Mouse (Mus musculus) adrenal gland, adult 10 weeks (tissue): ENCODE results near the gene E130311K13Rik. TPM values are rescaled to one million over a fixed set of nuclear protein-coding genes. Genes with fewer than 3 reads are reported as not detected.

Source experiments
- polyA plus RNA-seq: library from polyadenylated mRNA; stranded (reverse); fragments of 350-450 nt; fragmentation: Illumina TruSeq; extraction: RNeasy Lipid Tissue Mini Kit (QIAGEN cat#74804); gene quantifications from one replicate; pipeline ENCODE4 v1.2.3, GENCODE M21; 2014; ENCODE audit warnings: low read depth, low replicate concordance

Gene E130311K13Rik
- polyA plus RNA-seq = 21.1 TPM

DNA sequence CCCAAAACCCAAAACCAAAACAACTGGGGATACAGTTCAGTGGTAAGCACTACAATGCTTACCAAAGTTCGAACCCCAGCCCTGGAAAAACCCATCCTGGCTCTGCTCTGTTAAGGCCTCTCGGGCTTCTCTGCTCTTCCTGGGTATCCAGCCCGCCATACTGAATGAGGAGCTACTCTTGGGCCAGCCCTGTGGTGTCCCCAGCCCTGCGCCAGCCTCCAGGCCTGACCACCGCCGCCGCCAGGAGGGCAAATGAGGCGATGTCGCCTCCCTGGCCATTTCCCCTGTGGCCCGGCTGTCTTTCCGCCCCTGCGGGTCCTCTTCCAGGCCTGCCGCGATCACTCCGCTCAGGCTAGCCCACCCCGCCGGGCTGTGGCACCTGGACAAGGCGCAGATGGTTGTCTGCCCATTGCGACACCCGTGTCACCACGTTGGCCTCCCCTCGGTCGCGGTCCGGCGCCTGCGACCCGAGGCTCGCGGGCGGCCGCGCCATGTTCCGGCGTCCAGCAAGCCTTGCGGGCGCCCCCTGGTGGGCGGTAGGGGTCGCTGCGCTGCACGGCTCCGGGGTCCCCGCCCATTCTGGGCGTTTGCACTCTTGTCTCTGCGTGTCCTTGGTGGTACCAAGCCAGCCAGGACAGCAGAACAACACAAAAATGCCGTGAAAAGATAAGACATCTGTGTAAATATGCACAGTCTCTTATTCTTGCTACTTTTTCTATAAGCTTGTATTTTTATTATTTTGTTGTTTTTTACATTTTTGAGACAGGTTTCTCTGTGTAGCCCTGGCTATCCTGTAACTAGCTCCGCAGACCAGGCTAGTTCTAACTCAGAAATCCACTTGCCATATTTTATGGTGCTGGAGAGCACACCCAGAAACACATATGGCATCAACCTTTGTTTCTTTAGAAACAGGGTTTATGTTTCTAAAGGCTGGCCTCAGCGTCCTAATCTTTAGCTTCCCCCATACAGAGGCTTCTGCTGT is at the start of gene E130311K13Rik:
Gene E130311K13Rik (minus strand): TSS at position 595 of the 982 bp plus-strand sequence.

DNA sequence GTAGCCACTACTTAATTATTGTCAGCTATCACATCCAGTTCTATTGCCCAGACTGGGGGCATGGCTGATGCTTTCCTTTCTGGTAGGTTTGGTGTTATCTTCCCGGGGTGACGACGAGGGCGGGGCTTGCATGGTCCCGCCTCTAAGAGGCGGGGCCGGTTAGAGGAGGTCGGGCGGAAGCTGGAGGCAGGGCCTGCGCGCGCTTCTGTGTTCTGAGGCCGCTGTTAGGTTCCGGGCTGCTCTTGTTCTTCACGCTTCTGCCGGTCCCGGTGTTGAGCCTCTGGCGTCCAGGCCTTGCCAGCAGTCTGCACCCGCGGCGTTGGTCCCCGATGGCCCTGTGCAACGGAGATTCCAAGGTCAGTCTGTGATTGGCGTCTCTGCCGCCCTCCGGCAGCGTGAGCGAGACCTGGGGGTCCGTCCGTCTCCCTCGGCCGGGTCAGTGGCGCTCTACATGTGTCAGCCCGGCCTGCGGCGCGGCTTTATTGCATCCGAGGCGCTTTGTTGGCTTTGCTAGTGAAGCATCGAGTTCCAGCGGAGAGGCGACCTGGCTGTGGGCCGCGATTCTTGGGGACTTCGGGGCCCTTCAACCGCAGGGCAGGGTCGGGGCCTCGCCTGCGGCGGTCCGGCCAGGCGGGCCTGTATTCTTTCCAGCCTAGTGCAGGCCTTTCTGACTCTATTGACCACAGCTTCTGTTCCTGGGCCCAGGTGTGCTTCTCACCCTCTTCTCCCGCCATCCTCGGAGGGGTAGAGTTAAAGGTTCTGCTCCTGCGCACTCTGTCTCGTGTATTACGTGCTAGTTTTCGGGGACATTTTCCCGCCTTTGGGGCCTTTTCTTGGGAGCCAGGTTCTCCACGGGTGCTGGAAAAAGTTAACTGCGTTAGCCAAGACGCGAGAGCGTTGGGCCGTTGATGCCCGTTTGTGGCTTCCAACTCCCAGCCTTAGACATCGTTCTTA is 47.0 kb upstream of the E130311K13Rik start, which contains the start of gene Gmps:
Gene Gmps (plus strand): TSS at position 152 of the 954 bp plus-strand sequence.

DNA sequence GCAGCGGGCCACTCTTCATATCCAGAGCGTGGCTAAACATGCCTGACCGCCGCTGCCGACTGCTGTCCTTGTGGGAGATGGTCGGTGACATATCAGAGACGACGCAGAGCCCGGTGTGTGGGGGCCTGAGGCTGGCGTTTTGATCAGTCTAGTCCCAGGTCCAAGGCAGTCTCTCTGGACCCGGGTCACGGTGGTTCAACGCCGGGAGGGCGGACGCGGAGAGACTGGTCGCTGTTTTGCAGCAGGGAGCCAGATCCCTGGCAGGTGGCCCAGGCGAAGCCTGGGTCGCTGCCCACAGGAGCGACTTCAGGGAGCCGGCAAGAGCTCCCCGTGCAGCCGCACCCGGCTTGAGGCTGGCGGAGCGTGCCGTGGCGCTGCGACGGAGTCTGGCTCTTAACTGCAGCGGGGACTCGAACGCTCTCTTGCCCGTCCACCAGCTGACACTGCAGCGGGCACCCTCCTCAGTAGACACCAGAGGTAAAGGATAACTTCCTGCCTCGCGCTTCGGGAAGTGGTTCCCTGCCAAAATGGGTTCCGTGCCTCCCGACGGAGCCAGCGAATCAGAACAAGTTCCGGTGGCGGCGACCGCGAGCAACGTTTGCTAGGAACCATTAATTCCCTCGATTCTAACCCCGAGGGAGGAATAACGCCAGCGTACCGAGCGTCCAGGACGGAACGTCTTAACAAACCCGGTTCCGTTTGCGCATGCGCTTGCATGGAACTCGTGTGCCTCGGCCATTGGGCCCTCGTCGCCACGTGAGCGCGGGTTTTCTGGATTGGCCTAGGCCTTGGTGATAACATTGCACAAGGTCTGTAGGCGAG is 35.0 kb upstream of the E130311K13Rik start, which contains the start of gene Slc33a1:
Gene Slc33a1 (minus strand): TSS at position 669 of the 822 bp plus-strand sequence.

DNA sequence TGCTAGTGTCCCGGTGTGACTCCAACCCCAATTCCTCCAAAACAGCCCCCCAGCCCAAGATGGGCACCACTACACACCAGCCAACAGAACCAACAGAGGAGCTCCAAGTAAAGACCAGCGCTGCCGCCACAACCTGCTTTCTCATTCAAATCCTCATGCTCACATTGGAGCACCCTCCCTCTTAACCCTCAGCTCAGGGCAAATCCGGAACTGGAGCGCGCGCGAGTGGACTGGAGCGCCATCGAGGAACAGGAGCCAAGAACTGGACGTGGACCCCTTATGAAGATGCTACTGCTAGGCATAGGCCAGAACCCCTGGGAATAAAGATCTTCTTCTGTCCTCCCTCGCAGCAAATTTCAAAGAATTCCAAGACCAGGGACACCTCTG is 30.0 kb downstream of the E130311K13Rik start, which contains the start of gene Plch1:
Gene Plch1 (minus strand): TSS at position 164 of the 387 bp plus-strand sequence.

Other genes with a start within 250 kb of the E130311K13Rik start
- not detected for gene Plch1, start 30.0 kb downstream of the E130311K13Rik start, polyA plus RNA-seq
- 109 TPM for gene Slc33a1, start 35.3 kb upstream of the E130311K13Rik start, polyA plus RNA-seq
- gene Gmps, start 46.6 kb upstream of the E130311K13Rik start, polyA plus RNA-seq = 61.6 TPM
- gene Vmn2r1, start 152.1 kb upstream of the E130311K13Rik start, polyA plus RNA-seq = 0.23 TPM
- not detected for gene Vmn2r2, start 212.5 kb upstream of the E130311K13Rik start, polyA plus RNA-seq